Mouse (Mus musculus) myocyte (in vitro differentiated cells): ENCODE measurements around the gene Ccdc58. TPM values are rescaled to one million over a fixed set of nuclear protein-coding genes. Genes with fewer than 3 reads are reported as not detected.
"Not testable (repeated sequence)": the region's sequence is repeated elsewhere in the genome, so short reads cannot be mapped to it uniquely, and the experiment has no call there.

ENCODE experiments used
- H3K27me3 ChIP-seq: one replicate; pipeline ENCODE4 v1.6.1; 2011; ENCODE audit not compliant: control insufficient read depth, insufficient read depth, insufficient read length
- H3K36me3 ChIP-seq: one replicate; pipeline ENCODE4 v1.6.1; 2011; ENCODE audit not compliant: control insufficient read depth, insufficient read depth
- H3K4me2 ChIP-seq: one replicate; pipeline ENCODE4 v1.6.1; 2011; ENCODE audit warnings: low read depth, control low read depth
- H3K4me3 ChIP-seq: one replicate; pipeline ENCODE4 v1.5.1; 2011; ENCODE audit warnings: mild to moderate bottlenecking, control low read depth, moderate library complexity
- H3K79me2 ChIP-seq: one replicate; pipeline ENCODE4 v1.6.1; 2011; ENCODE audit not compliant: control insufficient read depth, insufficient read depth
- H3ac ChIP-seq: one replicate; pipeline ENCODE4 v1.6.1; 2011; ENCODE audit not compliant: control insufficient read depth, insufficient read length
- CEBPB ChIP-seq: IDR thresholded peaks from 2 replicates; pipeline ENCODE4 v1.6.1; 2011; ENCODE audit warnings: mild to moderate bottlenecking, moderate library complexity; ENCODE audit not compliant: poor library complexity, insufficient read depth, severe bottlenecking
- E2F4 ChIP-seq: IDR thresholded peaks from one replicate; pipeline ENCODE4 v1.6.1; 2011; ENCODE audit warnings: mild to moderate bottlenecking, control low read depth, moderate library complexity; ENCODE audit not compliant: insufficient read depth
- MAX ChIP-seq: IDR thresholded peaks from one replicate; pipeline ENCODE4 v1.6.1; 2011; ENCODE audit warnings: low read depth, mild to moderate bottlenecking, control low read depth
- MYOD1 ChIP-seq, 3 experiments: IDR thresholded peaks; one replicate each; pipeline ENCODE4 v1.6.1; 2011; ENCODE audit warnings: control low read depth in 2 of 3, low read depth in 2 of 3, mild to moderate bottlenecking in 2 of 3, moderate library complexity in 1 of 3; ENCODE audit not compliant: insufficient read length in 2 of 3, control insufficient read depth in 1 of 3
- MYOG ChIP-seq, 3 experiments: IDR thresholded peaks; one replicate each; pipeline ENCODE4 v1.6.1; 2011; ENCODE audit warnings: control low read depth in 2 of 3, low read depth in 2 of 3, mild to moderate bottlenecking in 2 of 3; ENCODE audit not compliant: insufficient read length in 2 of 3, control insufficient read depth in 1 of 3, insufficient read depth in 1 of 3
- POLR2A ChIP-seq: IDR thresholded peaks from one replicate; pipeline ENCODE4 v1.6.1; 2011; ENCODE audit warnings: low read depth, mild to moderate bottlenecking, control low read depth, moderate library complexity; ENCODE audit not compliant: insufficient read length
- POLR2AphosphoS2 ChIP-seq: IDR thresholded peaks from one replicate; pipeline ENCODE4 v1.6.1; 2011; ENCODE audit warnings: low read depth, control low read depth; ENCODE audit not compliant: insufficient read length
- REST ChIP-seq: IDR thresholded peaks from one replicate; pipeline ENCODE4 v1.6.1; 2011; ENCODE audit warnings: mild to moderate bottlenecking, control low read depth, moderate library complexity; ENCODE audit not compliant: insufficient read depth, insufficient read length
- SRF ChIP-seq: IDR thresholded peaks from one replicate; pipeline ENCODE4 v1.6.1; 2011; ENCODE audit warnings: low read depth; ENCODE audit not compliant: control insufficient read depth, insufficient read length
- TCF12 ChIP-seq: IDR thresholded peaks from one replicate; pipeline ENCODE4 v1.6.1; 2011; ENCODE audit warnings: mild to moderate bottlenecking, control low read depth; ENCODE audit not compliant: poor library complexity, insufficient read depth, severe bottlenecking
- TCF3 ChIP-seq: IDR thresholded peaks from one replicate; pipeline ENCODE4 v1.6.1; 2011; ENCODE audit warnings: low read depth, control low read depth; ENCODE audit not compliant: insufficient read length
- USF1 ChIP-seq: IDR thresholded peaks from one replicate; pipeline ENCODE4 v1.6.1; 2011; ENCODE audit warnings: low read depth, mild to moderate bottlenecking, control low read depth, moderate library complexity
- polyA plus RNA-seq: library from polyadenylated mRNA; unstranded; fragments of >200 nt; fragmentation: generic; extraction: Trizol; gene quantifications from one replicate; pipeline ENCODE4 v1.2.1, GENCODE M21; 2012; ENCODE audit warnings: missing spikeins

Gene Ccdc58
- polyA plus RNA-seq, 1 experiment = 41.8 TPM

GRCm38 (mm10) chr16:36102211-36102610, 30.7 kb downstream of the Ccdc58 start:
- no peaks in the 10 kb centered on the region for H3K79me2 ChIP-seq
- TF ChIP-seq CEBPB (no peak), TCF3 (no peak), TCF12 (no peak), MYOD1 (IDR thresholded peaks at IDR 0.05; ENCODE audit: control insufficient read depth in 1 of 3, insufficient read length in 2 of 3, low read depth in 2 of 3) (no peak), SRF (no peak), REST (no peak), MYOG (IDR thresholded peaks at IDR 0.05; ENCODE audit: control insufficient read depth in 1 of 3, insufficient read depth in 1 of 3, insufficient read length in 2 of 3, low read depth in 2 of 3) (no peak), E2F4 (no peak), POLR2AphosphoS2 (no peak), USF1 (no peak), MAX (no peak), POLR2A (no peak)
- no peak overlapping the region for H3K4me3 ChIP-seq
- no peaks in the 10 kb centered on the region for H3K36me3 ChIP-seq
- no peak overlapping the region for H3ac ChIP-seq
- H3K4me2 ChIP-seq = no peak overlapping the region
- H3K27me3 ChIP-seq = no peaks in the 10 kb centered on the region

GRCm38 (mm10) chr16:36111486-36111885, 40.0 kb downstream of the Ccdc58 start:
- H3K4me3 ChIP-seq, H3K36me3 ChIP-seq, H3K79me2 ChIP-seq, H3K27me3 ChIP-seq, H3K4me2 ChIP-seq, H3ac ChIP-seq: not testable (repeated sequence)

- not testable (repeated sequence) for H3K79me2 ChIP-seq, H3K4me3 ChIP-seq, H3ac ChIP-seq, H3K36me3 ChIP-seq, H3K4me2 ChIP-seq, H3K27me3 ChIP-seq
Observed at GRCm38 (mm10) chr16:36115751-36116150, 44.3 kb downstream of the Ccdc58 start.

- no peak overlapping the region for H3K4me3 ChIP-seq
- H3ac ChIP-seq = no peak overlapping the region
- no peak overlapping the region for H3K4me2 ChIP-seq
- H3K36me3 ChIP-seq = no peaks in the 10 kb centered on the region
- H3K79me2 ChIP-seq = no peaks in the 10 kb centered on the region
- no peak for TF ChIP-seq MYOD1 (IDR thresholded peaks at IDR 0.05; ENCODE audit: control insufficient read depth in 1 of 3, insufficient read length in 2 of 3, low read depth in 2 of 3)
- no peaks in the 10 kb centered on the region for H3K27me3 ChIP-seq
Observed at GRCm38 (mm10) chr16:36128092-36128491, 56.6 kb downstream of the Ccdc58 start.

- Histone ChIP-seq H3K4me2 (no peak within 1 kb of the TSS), H3K4me3 (no peak within 1 kb of the TSS), H3K36me3 (no peaks in the 10 kb centered on the region), H3K79me2 (no peaks in the 10 kb centered on the region), H3K27me3 (no peaks in the 10 kb centered on the region), H3ac (no peak within 1 kb of the TSS)
- no peak for TF ChIP-seq MYOG (IDR thresholded peaks at IDR 0.05; ENCODE audit: control insufficient read depth in 1 of 3, insufficient read depth in 1 of 3, insufficient read length in 2 of 3, low read depth in 2 of 3)
- no peak for TF ChIP-seq TCF3
- no peak for TF ChIP-seq TCF12
- no peak for TF ChIP-seq SRF
- no peak for TF ChIP-seq E2F4
- no peak for TF ChIP-seq POLR2AphosphoS2
Observed at GRCm38 (mm10) chr16:36131141-36131540, 59.7 kb downstream of the Ccdc58 start, which contains the start of gene Csta1. Gene Csta1, minus strand, starts transcription at chr16:36131241.

- H3K36me3 ChIP-seq = no peaks in the 10 kb centered on the region
- H3K4me2 ChIP-seq = no peak overlapping the region
- H3K27me3 ChIP-seq = no peaks in the 10 kb centered on the region
- no peak overlapping the region for H3ac ChIP-seq
- TF ChIP-seq POLR2A (no peak), E2F4 (no peak), TCF12 (no peak), MYOG (IDR thresholded peaks at IDR 0.05; ENCODE audit: control insufficient read depth in 1 of 3, insufficient read depth in 1 of 3, insufficient read length in 2 of 3, low read depth in 2 of 3) (no peak), MYOD1 (IDR thresholded peaks at IDR 0.05; ENCODE audit: control insufficient read depth in 1 of 3, insufficient read length in 2 of 3, low read depth in 2 of 3) (no peak), MAX (no peak), TCF3 (no peak), SRF (no peak), CEBPB (no peak), POLR2AphosphoS2 (no peak), REST (no peak), USF1 (no peak)
- no peak overlapping the region for H3K4me3 ChIP-seq
- no peaks in the 10 kb centered on the region for H3K79me2 ChIP-seq
Observed at GRCm38 (mm10) chr16:36138201-36138600, 66.7 kb downstream of the Ccdc58 start.

Other genes with a start within 250 kb of the Ccdc58 start
- 0.23 TPM for gene Parp14, start 200.1 kb upstream of the Ccdc58 start, polyA plus RNA-seq
- 1.2 TPM for gene Parp9, start 133.2 kb upstream of the Ccdc58 start, polyA plus RNA-seq
- 0.83 TPM for gene Dtx3l, start 132.5 kb upstream of the Ccdc58 start, polyA plus RNA-seq
- 14.8 TPM for gene Kpna1, start 92.9 kb upstream of the Ccdc58 start, polyA plus RNA-seq
- 1.9 TPM for gene Wdr5b, start 30.5 kb upstream of the Ccdc58 start, polyA plus RNA-seq
- 363 TPM for gene Fam162a, start 91 bp upstream of the Ccdc58 start, polyA plus RNA-seq
- not detected for gene Csta1, start 59.6 kb downstream of the Ccdc58 start, polyA plus RNA-seq
- gene Stfa2l1, start 85.1 kb downstream of the Ccdc58 start, polyA plus RNA-seq = not detected
- not detected for gene Gm5483, start 112.5 kb downstream of the Ccdc58 start, polyA plus RNA-seq
- not detected for gene Gm5416, start 138.7 kb downstream of the Ccdc58 start, polyA plus RNA-seq
- not detected for gene 2010005H15Rik, start 149.8 kb downstream of the Ccdc58 start, polyA plus RNA-seq
- gene Stfa1, start 205.3 kb downstream of the Ccdc58 start, polyA plus RNA-seq = not detected